Mouse (Mus musculus): ENCODE results near the gene Slc15a5.
"Not testable (repeated sequence)": the region's sequence is repeated elsewhere in the genome, so short reads cannot be mapped to it uniquely, and the experiment has no call there.

Slc15a5 gene

GRCm38 (mm10) chr6:138079816-138080215 is at the start of gene Slc15a5:
Gene Slc15a5 (minus strand): TSS chr6:138079916.
- DNase-seq, result no peak

- DNase-seq, result no peak
These were observed 48.9 kb upstream of the Slc15a5 start for GRCm38 (mm10) chr6:138128392-138129335.

GRCm38 (mm10) chr6:138117496-138117895 is 37.8 kb upstream of the Slc15a5 start:
- no peak for DNase-seq

- DNase-seq, result no peak
These were observed 24.8 kb upstream of the Slc15a5 start for GRCm38 (mm10) chr6:138104559-138104958.

- DNase-seq, result no peak
These were observed 23.2 kb upstream of the Slc15a5 start for GRCm38 (mm10) chr6:138102940-138103339.

GRCm38 (mm10) chr6:138101843-138102242 is 22.1 kb upstream of the Slc15a5 start:
- no peak for DNase-seq

- DNase-seq, result no peak
These were observed 19.9 kb upstream of the Slc15a5 start for GRCm38 (mm10) chr6:138099646-138100045.

GRCm38 (mm10) chr6:138095060-138095459 is 15.3 kb upstream of the Slc15a5 start:
- no peak for DNase-seq

- no peak for DNase-seq
These were observed 12.7 kb upstream of the Slc15a5 start for GRCm38 (mm10) chr6:138092432-138092831.

- no peak for DNase-seq
These were observed 9.4 kb upstream of the Slc15a5 start for GRCm38 (mm10) chr6:138089084-138089483.

- not testable (repeated sequence) for DNase-seq
These were observed 6.7 kb upstream of the Slc15a5 start for GRCm38 (mm10) chr6:138086421-138086820.

GRCm38 (mm10) chr6:138080778-138081549 is 1.2 kb upstream of the Slc15a5 start:
- no peak for DNase-seq

- DNase-seq, result no peak
These were observed 1.9 kb downstream of the Slc15a5 start for GRCm38 (mm10) chr6:138077681-138078439.

- no peak for DNase-seq
These were observed 4.0 kb downstream of the Slc15a5 start for GRCm38 (mm10) chr6:138075723-138076122.

GRCm38 (mm10) chr6:138073540-138073939 is 6.2 kb downstream of the Slc15a5 start:
- DNase-seq, result no peak

- DNase-seq, result no peak
These were observed 6.8 kb downstream of the Slc15a5 start for GRCm38 (mm10) chr6:138072963-138073339.

- no peak for DNase-seq
These were observed 7.4 kb downstream of the Slc15a5 start for GRCm38 (mm10) chr6:138072110-138072962.

- DNase-seq, result no peak
These were observed 8.1 kb downstream of the Slc15a5 start for GRCm38 (mm10) chr6:138071505-138072107.

- DNase-seq, result no peak
These were observed 8.8 kb downstream of the Slc15a5 start for GRCm38 (mm10) chr6:138070720-138071504.

GRCm38 (mm10) chr6:138069921-138070320 is 9.8 kb downstream of the Slc15a5 start:
- DNase-seq, result no peak

- no peak for DNase-seq
These were observed 24.1 kb downstream of the Slc15a5 start for GRCm38 (mm10) chr6:138055572-138055971.

All from cerebellum, adult 9-10 months (tissue).